Mouse (Mus musculus) cerebellum, adult 2 months (tissue): ENCODE results near the gene Secisbp2. TPM values are rescaled to one million over a fixed set of nuclear protein-coding genes. Genes with fewer than 3 reads are reported as not detected.

Experiments used
- DNase-seq, 2 experiments: peaks; one replicate each; pipeline ENCODE4 v3.0.0; 2021
- H3K27ac ChIP-seq: fragments of 200-500 bp; 2 replicates; pipeline ENCODE4 v1.5.1; 2012; ENCODE audit warnings: low read length, control low read depth, inconsistent platforms; ENCODE audit not compliant: insufficient read depth
- H3K27me3 ChIP-seq: fragments of 200-500 bp; 2 replicates; pipeline ENCODE4 v1.6.1; 2012; ENCODE audit warnings: inconsistent platforms, mild to moderate bottlenecking, low read length, moderate library complexity; ENCODE audit not compliant: control insufficient read depth, insufficient read depth
- H3K4me1 ChIP-seq: fragments of 200-500 bp; 2 replicates; pipeline ENCODE4 v1.6.1; 2011; ENCODE audit warnings: low read length; ENCODE audit not compliant: control insufficient read depth, insufficient read depth
- H3K4me3 ChIP-seq: fragments of 200-500 bp; replicated peaks from 2 replicates; pipeline ENCODE3; 2011; ENCODE audit warnings: mild to moderate bottlenecking, low read depth, low read length, control low read depth; ENCODE audit not compliant: insufficient read depth
- CTCF ChIP-seq: fragments of 200-500 bp; IDR thresholded peaks from 2 replicates; pipeline ENCODE4 v1.5.1; 2011; ENCODE audit warnings: low read depth, mild to moderate bottlenecking, control low read depth, low read length, moderate library complexity, borderline replicate concordance; ENCODE audit not compliant: insufficient read depth
- POLR2A ChIP-seq: fragments of 200-500 bp; IDR thresholded peaks from 2 replicates; pipeline ENCODE4 v1.6.1; 2011; ENCODE audit warnings: low read length, control low read depth, borderline replicate concordance; ENCODE audit not compliant: insufficient read depth
- WGBS: fragments of 180-500 bp; shearing (Covaris S2); methylation state at CpG from one replicate; pipeline ENCODE4 v1.1.7; 2018; 5-methylcytosine and 5-hydroxymethylcytosine counted together
- polyA plus RNA-seq: library from polyadenylated mRNA; depleted of rRNA; stranded (reverse); fragments of >200 nt; gene quantifications from 2 replicates; pipeline ENCODE4 v1.2.3, GENCODE M21; 2012

Gene Secisbp2
- polyA plus RNA-seq, 1 experiment = 29.8 TPM

- H3K27ac ChIP-seq = no peak overlapping the region
- 1% methylated on average over 7 of the region's 7 CpGs for WGBS
- no peaks in the 10 kb centered on the region for H3K4me1 ChIP-seq
- H3K27me3 ChIP-seq = no peaks in the 10 kb centered on the region
- H3K4me3 ChIP-seq = no peak overlapping the region
- no peak for DNase-seq
- no peak for TF ChIP-seq POLR2A
- no peak for TF ChIP-seq CTCF
Measured at GRCm38 (mm10) chr13:51645872-51646271, 5.6 kb upstream of the Secisbp2 start.

GRCm38 (mm10) chr13:51646362-51647027 lies 5.0 kb upstream of the Secisbp2 start:
- 23% methylated on average over 3 of the region's 3 CpGs for WGBS
- no peaks in the 10 kb centered on the region for H3K4me1 ChIP-seq
- DNase-seq = no peak
- no peak overlapping the region for H3K27ac ChIP-seq
- no peaks in the 10 kb centered on the region for H3K27me3 ChIP-seq
- TF ChIP-seq POLR2A = no peak
- TF ChIP-seq CTCF = no peak
- H3K4me3 ChIP-seq = no peak overlapping the region

- WGBS = 96% methylated on average over 3 of the region's 3 CpGs
- DNase-seq = no peak
Measured at GRCm38 (mm10) chr13:51647770-51648169, 3.7 kb upstream of the Secisbp2 start.

GRCm38 (mm10) chr13:51648237-51648636 lies 3.3 kb upstream of the Secisbp2 start:
- no peak overlapping the region for H3K27ac ChIP-seq
- 85% methylated on average over 4 of the region's 4 CpGs for WGBS
- peaks cover 10% of the 10 kb centered on the region for H3K4me1 ChIP-seq
- H3K27me3 ChIP-seq = no peaks in the 10 kb centered on the region
- no peak overlapping the region for H3K4me3 ChIP-seq
- DNase-seq = no peak
- TF ChIP-seq POLR2A (no peak), CTCF (no peak)

More at GRCm38 (mm10) chr13:51647770-51648169, 3.7 kb upstream of the Secisbp2 start:
- H3K27me3 ChIP-seq = no peaks in the 10 kb centered on the region
- H3K4me3 ChIP-seq = no peak overlapping the region
- no peak overlapping the region for H3K27ac ChIP-seq
- TF ChIP-seq POLR2A (no peak), CTCF (no peak)
- peaks cover 5% of the 10 kb centered on the region; the same call in 1 of the 2 replicates for H3K4me1 ChIP-seq

- peaks cover 11% of the 10 kb centered on the region for H3K4me1 ChIP-seq
- H3K27me3 ChIP-seq = no peaks in the 10 kb centered on the region
- H3K27ac ChIP-seq = no peak overlapping the region
- 68% methylated on average over 1 of the region's 1 CpGs for WGBS
- no peak for DNase-seq
- H3K4me3 ChIP-seq = no peak overlapping the region
- TF ChIP-seq CTCF (no peak), POLR2A (no peak)
Measured at GRCm38 (mm10) chr13:51649740-51650139, 1.8 kb upstream of the Secisbp2 start.

GRCm38 (mm10) chr13:51653159-51653558 lies 1.7 kb downstream of the Secisbp2 start:
- Histone ChIP-seq H3K27me3 (no peaks in the 10 kb centered on the region), H3K4me1 (peaks cover 11% of the 10 kb centered on the region), H3K27ac (no peak overlapping the region), H3K4me3 (no peak overlapping the region)
- DNase-seq = no peak
- TF ChIP-seq POLR2A (no peak), CTCF (no peak)
- WGBS = 89% methylated on average over 6 of the region's 6 CpGs

GRCm38 (mm10) chr13:51653961-51654360 lies 2.5 kb downstream of the Secisbp2 start:
- 91% methylated on average over 9 of the region's 9 CpGs for WGBS
- H3K27ac ChIP-seq = no peak overlapping the region
- no peak for TF ChIP-seq POLR2A
- no peak for TF ChIP-seq CTCF
- peaks cover 11% of the 10 kb centered on the region for H3K4me1 ChIP-seq
- H3K27me3 ChIP-seq = no peaks in the 10 kb centered on the region
- H3K4me3 ChIP-seq = no peak overlapping the region
- no peak for DNase-seq

GRCm38 (mm10) chr13:51656516-51657235 lies 5.2 kb downstream of the Secisbp2 start:
- H3K4me3 ChIP-seq = no peak overlapping the region
- WGBS = 90% methylated on average over 13 of the region's 13 CpGs
- DNase-seq = no peak
- H3K4me1 ChIP-seq = peaks cover 11% of the 10 kb centered on the region
- H3K27ac ChIP-seq = no peak overlapping the region
- H3K27me3 ChIP-seq = no peaks in the 10 kb centered on the region
- no peak for TF ChIP-seq CTCF
- no peak for TF ChIP-seq POLR2A
